Mouse (Mus musculus) brain, embryonic 14.5 days (tissue): ENCODE measurements around the gene Nkx6-1.

Experiments used
- CTCF ChIP-seq: fragments of 200-500 bp; IDR thresholded peaks from 2 replicates; pipeline ENCODE4 v1.5.1; 2012; ENCODE audit warnings: inconsistent platforms, mild to moderate bottlenecking, moderate library complexity, borderline replicate concordance; ENCODE audit not compliant: insufficient read depth, insufficient read length; ENCODE audit errors: extremely low read depth
- POLR2A ChIP-seq: fragments of 200-500 bp; IDR thresholded peaks from 2 replicates; pipeline ENCODE4 v1.6.1; 2012; ENCODE audit warnings: mild to moderate bottlenecking, inconsistent platforms, borderline replicate concordance; ENCODE audit not compliant: poor library complexity, insufficient read depth, insufficient read length, severe bottlenecking; ENCODE audit errors: extremely low read depth

- TF ChIP-seq CTCF: no peak
- no peak for TF ChIP-seq POLR2A
Measured at GRCm38 (mm10) chr5:101638101-101638500, 26.7 kb downstream of the Nkx6-1 start.
